ENCODE assay signal across 8 mouse cellular contexts in the genomic region with DNA sequence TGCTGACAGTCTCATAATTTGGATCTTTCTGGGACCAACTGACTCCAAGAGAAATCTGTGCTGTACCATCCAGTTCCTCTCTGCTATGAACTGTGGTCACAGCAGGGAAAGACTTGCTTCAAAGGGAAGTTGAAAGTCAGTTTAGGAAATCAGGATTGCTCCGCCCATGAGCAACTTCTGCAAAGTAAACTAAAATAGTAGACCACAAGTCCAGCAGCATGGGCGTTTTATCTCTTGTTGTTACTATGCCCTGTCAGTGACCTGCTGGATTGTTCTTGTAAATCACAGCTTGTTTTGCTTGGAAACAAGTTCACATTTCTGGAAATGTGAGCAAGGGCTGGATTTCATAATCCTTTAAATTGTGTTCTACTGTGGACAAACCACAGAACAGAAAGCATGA. TPM values are rescaled to one million over a fixed set of nuclear protein-coding genes. Genes with fewer than 3 reads are reported as not detected.
A peak's percentile ranks its signal among the peaks of the same experiment; 100 is the strongest.
DNase-seq lines count a peak whose midpoint lies in the region; ATAC-seq lines count a peak whose summit lies in the region.

No protein-coding gene starts in this region.

- no peak overlapping the region for H3K9ac ChIP-seq in forebrain, embryonic 12.5 days
- H3K9ac ChIP-seq in hindbrain, embryonic 16.5 days (ENCODE audit: low read depth, low read length) = no peak overlapping the region

- H3K9me3 ChIP-seq in forebrain, embryonic 12.5 days = no peaks in the 10 kb centered on the region
- H3K9me3 ChIP-seq in hindbrain, embryonic 16.5 days (ENCODE audit: control insufficient read depth, low read length) = no peaks in the 10 kb centered on the region

- H3K36me3 ChIP-seq in forebrain, embryonic 12.5 days (replicated peaks) = no peaks in the 10 kb centered on the region
- H3K36me3 ChIP-seq in hindbrain, embryonic 16.5 days (ENCODE audit: control insufficient read depth, insufficient read depth, low read length) = no peaks in the 10 kb centered on the region

- H3K27ac ChIP-seq in forebrain, embryonic 12.5 days = no peak overlapping the region
- H3K27ac ChIP-seq in hindbrain, embryonic 16.5 days (ENCODE audit: low read depth, low read length) = no peak overlapping the region

- no peak overlapping the region for H3K4me3 ChIP-seq in forebrain, embryonic 12.5 days (replicated peaks)
- H3K4me3 ChIP-seq in hindbrain, embryonic 16.5 days (ENCODE audit: low read length) = no peak overlapping the region

- no peak overlapping the region for H3K4me2 ChIP-seq in forebrain, embryonic 12.5 days
- no peak overlapping the region for H3K4me2 ChIP-seq in hindbrain, embryonic 16.5 days (ENCODE audit: low read length)

- no peaks in the 10 kb centered on the region for H3K27me3 ChIP-seq in forebrain, embryonic 12.5 days
- H3K27me3 ChIP-seq in hindbrain, embryonic 16.5 days (replicated peaks; ENCODE audit: control insufficient read depth, insufficient read depth, low read length) = no peaks in the 10 kb centered on the region

- intact Hi-C loops in left cerebral cortex, postnatal 14 days (cut with DNase I) = no loop called here

- ATAC-seq in megakaryocyte progenitor cell, adult 5-6 weeks (replicated peaks; ENCODE audit: poor library complexity) = 0 out of 2 replicates have a peak, but pooled peaks have one; percentile 20
- ATAC-seq in forebrain, embryonic 12.5 days (ENCODE audit: low FRiP score) = no peak
- ATAC-seq in hindbrain, embryonic 16.5 days = no peak

- DNase-seq in left cerebral cortex, postnatal 14 days (ENCODE audit: low spot score in 2 of 2) = peak; percentile 5 to 19
- no peak for DNase-seq in left cerebral cortex, adult 8-10 months (ENCODE audit: low spot score in 2 of 2)
- DNase-seq in gonadal fat pad, adult 2 months (ENCODE audit: low read depth) = peak; percentile 8
- peak; percentile 61 for DNase-seq in kidney, postnatal 10 days
- no peak for DNase-seq in left cerebral cortex, adult 11 months (ENCODE audit: low spot score)

- H3K4me1 ChIP-seq in forebrain, embryonic 12.5 days = no peaks in the 10 kb centered on the region
- no peaks in the 10 kb centered on the region for H3K4me1 ChIP-seq in hindbrain, embryonic 16.5 days (ENCODE audit: control insufficient read depth, insufficient read depth, low read depth, low read length)

- WGBS in forebrain, embryonic 12.5 days = 69% methylated on average over 2 of the region's 2 CpGs
- 64% methylated on average over 2 of the region's 2 CpGs for WGBS in hindbrain, embryonic 16.5 days

RNA-seq across cellular contexts. Expression of gene Cfh, which starts 0.4 kb away (rescaled TPM):
- 10 to 100 TPM; 14.5 to 17.9 TPM for total RNA-seq in left cerebral cortex, postnatal 14 days (2021)
- total RNA-seq in left cerebral cortex, adult 8-10 months (2022) = 10 to 100 TPM; 17.1 to 31.1 (median 25.2) TPM
- polyA plus RNA-seq in gonadal fat pad, adult 2 months (2012; rRNA removed) = 20.1 and 24.6 TPM in 2 replicates
- 0.57 and 0.85 TPM in 2 replicates for total RNA-seq in megakaryocyte progenitor cell, adult 5-6 weeks (2015)
- 0.17 TPM in 1 of 2 replicates, not detected in the other for total RNA-seq in megakaryocyte progenitor cell, adult 5-6 weeks (2017)
- 2.4 and 2.7 TPM in 2 replicates for polyA plus RNA-seq in forebrain, embryonic 12.5 days (2016; fragmentation: Nextera tagmentation; extraction: Ambion mirVana)
- polyA plus RNA-seq in hindbrain, embryonic 16.5 days (2015; fragmentation: Nextera tagmentation; extraction: Ambion mirVana) = 19.7 and 24.9 TPM in 2 replicates

Comparison
In these comparisons a context has a peak if more than half of its experiments do, and no peak if none do; other contexts are left out.
1. DNase-seq: peak in left cerebral cortex, postnatal 14 days (2 of 2), gonadal fat pad, adult 2 months (single experiment) and kidney, postnatal 10 days (single experiment); none in left cerebral cortex, adult 8-10 months (0 of 2) and left cerebral cortex, adult 11 months (single experiment).
2. RNA of gene Cfh, which starts 0.4 kb away (total RNA-seq): 17.1 to 31.1 TPM in left cerebral cortex, adult 8-10 months and 14.5 to 17.9 TPM in left cerebral cortex, postnatal 14 days; 0.17 to 0.85 TPM in megakaryocyte progenitor cell, adult 5-6 weeks; every median in the first group is over 4 times any median in the second.